Mouse (Mus musculus) liver, adult 2 months (tissue): ENCODE measurements at regions not wholly inside any gene's neighbourhood (a gene's known extent, or its start where the extent isn't known, plus 50 kb on each side); places are given as distances from the start of the nearest gene placed in this dataset.

Source experiments
- DNase-seq: peaks from one replicate; pipeline ENCODE4 v3.0.0-alpha.2; 2011; ENCODE audit warnings: low read depth, low spot score; ENCODE audit errors: extremely low read depth
- H3K27ac ChIP-seq: fragments of 200-500 bp; replicated peaks from 2 replicates; pipeline ENCODE4 v1.5.1; 2012; ENCODE audit warnings: low read depth, mild to moderate bottlenecking, control low read depth, inconsistent platforms, low read length; ENCODE audit not compliant: insufficient read depth
- H3K27me3 ChIP-seq: fragments of 200-500 bp; 2 replicates; pipeline ENCODE4 v1.6.1; 2012; ENCODE audit warnings: mild to moderate bottlenecking, moderate library complexity, low read length, inconsistent platforms; ENCODE audit not compliant: control insufficient read depth, insufficient read depth
- H3K36me3 ChIP-seq: fragments of 200-500 bp; 2 replicates; pipeline ENCODE4 v1.6.1; 2012; ENCODE audit warnings: low read length, inconsistent platforms; ENCODE audit not compliant: control insufficient read depth, insufficient read depth
- H3K4me1 ChIP-seq: fragments of 200-500 bp; 2 replicates; pipeline ENCODE4 v1.6.1; 2011; ENCODE audit warnings: low read length; ENCODE audit not compliant: control insufficient read depth, insufficient read depth
- H3K4me3 ChIP-seq: fragments of 200-500 bp; 2 replicates; pipeline ENCODE4 v1.5.1; 2011; ENCODE audit warnings: low read depth, mild to moderate bottlenecking, control low read depth, low read length, moderate library complexity; ENCODE audit not compliant: insufficient read depth
- H3K79me2 ChIP-seq: fragments of 200-500 bp; 2 replicates; pipeline ENCODE4 v1.6.1; 2012; ENCODE audit warnings: inconsistent platforms, mild to moderate bottlenecking, low read length, moderate library complexity; ENCODE audit not compliant: control insufficient read depth, insufficient read depth
- H3K9ac ChIP-seq: fragments of 200-500 bp; 2 replicates; pipeline ENCODE4 v1.6.1; 2012; ENCODE audit warnings: low read depth, mild to moderate bottlenecking, control low read depth, inconsistent platforms, low read length
- CTCF ChIP-seq: fragments of 200-500 bp; IDR thresholded peaks from 2 replicates; pipeline ENCODE4 v1.5.1; 2011; ENCODE audit warnings: low read depth, low read length, control low read depth
- POLR2A ChIP-seq: fragments of 200-500 bp; IDR thresholded peaks from 2 replicates; pipeline ENCODE4 v1.6.1; 2011; ENCODE audit warnings: low read length, control low read depth; ENCODE audit not compliant: insufficient read depth; ENCODE audit errors: extremely low read depth
- WGBS: fragments of 180-500 bp; shearing (Covaris S2); methylation state at CpG from one replicate; pipeline ENCODE4 v1.1.7; 2018; 5-methylcytosine and 5-hydroxymethylcytosine counted together

DNA sequence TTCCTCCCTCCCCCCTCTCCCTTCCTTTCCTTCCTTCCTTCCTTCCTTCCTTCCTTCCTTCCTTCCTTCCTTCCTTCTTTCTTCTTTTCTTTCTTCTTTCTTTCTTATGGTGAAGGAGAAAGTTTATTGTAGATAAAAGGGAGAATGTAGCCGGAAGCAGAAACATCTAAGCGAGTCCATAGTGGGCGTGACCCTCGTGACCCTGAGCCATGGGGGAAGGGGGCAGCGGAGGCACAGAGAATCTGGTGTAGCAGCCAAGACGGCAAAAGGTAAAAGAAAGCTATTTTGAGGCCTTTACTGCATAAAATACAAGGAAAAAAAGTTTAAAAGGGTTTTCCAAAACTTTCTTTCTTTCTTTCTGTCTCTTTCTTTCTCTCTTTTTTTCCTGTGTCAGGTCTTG, 93.5 kb upstream of the Fbxo11 start:
- WGBS: 33% methylated on average over 6 of the region's 6 CpGs
- no peaks in the 10 kb centered on the region; the same call in 1 of the 2 replicates for H3K27me3 ChIP-seq
- no peaks in the 10 kb centered on the region for H3K4me1 ChIP-seq
- no peak for DNase-seq
- no peak overlapping the region for H3K27ac ChIP-seq
- no peak overlapping the region for H3K9ac ChIP-seq
- H3K36me3 ChIP-seq: no peaks in the 10 kb centered on the region
- H3K4me3 ChIP-seq: no peak overlapping the region
- no peaks in the 10 kb centered on the region for H3K79me2 ChIP-seq
- no peak for TF ChIP-seq CTCF
- no peak for TF ChIP-seq POLR2A

- TF ChIP-seq POLR2A (no peak), CTCF (no peak)
- H3K4me1 ChIP-seq: no peaks in the 10 kb centered on the region
- no peaks in the 10 kb centered on the region for H3K79me2 ChIP-seq
- no peak overlapping the region for H3K4me3 ChIP-seq
- no peaks in the 10 kb centered on the region for H3K36me3 ChIP-seq
- no peak overlapping the region for H3K9ac ChIP-seq
- no peak overlapping the region for H3K27ac ChIP-seq
- DNase-seq: no peak
- 34% methylated on average over 11 of the region's 11 CpGs for WGBS
- H3K27me3 ChIP-seq: no peaks in the 10 kb centered on the region; the same call in 1 of the 2 replicates
These were observed 94.1 kb upstream of the Fbxo11 start for GRCm38 (mm10) chr17:88159212-88159668.

DNA sequence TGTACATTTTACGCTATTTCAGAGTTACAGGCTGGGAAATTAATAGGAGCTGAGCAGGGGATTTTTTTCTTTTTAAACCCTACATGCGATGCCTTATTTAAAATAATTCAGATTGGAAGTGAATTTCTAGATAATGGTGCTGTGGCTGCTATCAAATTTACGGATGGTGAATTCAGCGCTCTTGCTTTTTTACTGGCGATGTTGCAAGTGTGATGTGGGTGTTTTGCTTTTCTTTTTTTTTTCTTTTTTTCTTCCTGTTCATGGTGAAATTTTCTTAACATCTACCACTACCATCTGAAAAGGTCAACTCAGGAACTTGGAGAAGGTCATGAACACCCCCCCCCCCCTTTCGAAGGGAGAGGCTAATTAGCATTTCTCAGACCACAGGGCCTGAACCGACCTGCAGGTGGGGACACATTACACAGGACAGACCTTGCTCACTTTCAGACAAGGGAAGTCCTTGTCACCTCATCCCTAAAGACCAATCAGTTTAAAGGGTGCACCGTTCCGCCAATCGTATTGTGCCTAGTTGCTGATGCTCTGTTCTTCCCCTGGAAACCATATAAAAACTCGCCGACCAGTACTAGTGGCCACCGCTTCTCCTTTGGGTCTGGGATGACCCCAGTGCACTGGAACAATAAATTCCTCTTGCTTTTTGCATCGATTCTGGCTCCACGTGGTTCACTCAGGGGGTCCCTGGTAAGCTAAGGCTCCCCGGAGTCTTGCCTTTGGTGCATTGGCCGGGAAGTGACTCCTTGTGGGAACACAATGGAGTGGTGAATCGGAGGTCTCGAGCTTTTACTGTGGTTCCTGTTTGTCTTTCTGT, 95.0 kb upstream of the Fbxo11 start:
- Histone ChIP-seq H3K27me3 (no peaks in the 10 kb centered on the region; the same call in 1 of the 2 replicates), H3K4me3 (no peak overlapping the region), H3K4me1 (no peaks in the 10 kb centered on the region), H3K79me2 (no peaks in the 10 kb centered on the region), H3K27ac (no peak overlapping the region), H3K9ac (no peak overlapping the region), H3K36me3 (no peaks in the 10 kb centered on the region)
- 59% methylated on average over 19 of the region's 19 CpGs for WGBS
- no peak for DNase-seq
- no peak for TF ChIP-seq CTCF
- TF ChIP-seq POLR2A: no peak

GRCm38 (mm10) chr17:88160677-88161001, 95.5 kb upstream of the Fbxo11 start:
- no peaks in the 10 kb centered on the region for H3K79me2 ChIP-seq
- no peak overlapping the region for H3K9ac ChIP-seq
- 76% methylated on average over 14 of the region's 14 CpGs for WGBS
- no peak overlapping the region for H3K27ac ChIP-seq
- H3K27me3 ChIP-seq: no peaks in the 10 kb centered on the region; the same call in 1 of the 2 replicates
- no peak overlapping the region for H3K4me3 ChIP-seq
- H3K36me3 ChIP-seq: no peaks in the 10 kb centered on the region
- no peak for DNase-seq
- no peak for TF ChIP-seq POLR2A
- TF ChIP-seq CTCF: no peak
- no peaks in the 10 kb centered on the region for H3K4me1 ChIP-seq

DNA sequence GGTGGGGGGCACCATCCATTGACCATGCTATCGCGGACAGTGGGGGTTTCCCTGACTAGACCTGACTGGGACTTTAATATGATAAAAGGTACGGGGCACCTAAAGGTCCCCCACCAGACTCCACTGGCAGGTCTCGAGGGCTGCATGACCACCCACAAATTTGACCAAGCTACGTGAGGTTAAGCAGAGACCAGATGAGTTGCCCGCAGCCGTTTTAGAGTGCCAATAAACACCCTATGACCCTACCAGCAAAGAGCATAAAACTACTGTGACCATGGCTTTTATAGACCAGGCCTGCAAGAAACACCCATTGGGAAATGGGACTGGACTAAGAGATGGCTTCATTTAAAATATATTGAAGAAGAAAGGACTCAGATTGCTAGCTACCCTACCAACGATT, 96.7 kb upstream of the Fbxo11 start:
- WGBS: 93% methylated on average over 8 of the region's 8 CpGs
- TF ChIP-seq POLR2A: no peak
- no peak for TF ChIP-seq CTCF
- no peak overlapping the region for H3K9ac ChIP-seq

DNA sequence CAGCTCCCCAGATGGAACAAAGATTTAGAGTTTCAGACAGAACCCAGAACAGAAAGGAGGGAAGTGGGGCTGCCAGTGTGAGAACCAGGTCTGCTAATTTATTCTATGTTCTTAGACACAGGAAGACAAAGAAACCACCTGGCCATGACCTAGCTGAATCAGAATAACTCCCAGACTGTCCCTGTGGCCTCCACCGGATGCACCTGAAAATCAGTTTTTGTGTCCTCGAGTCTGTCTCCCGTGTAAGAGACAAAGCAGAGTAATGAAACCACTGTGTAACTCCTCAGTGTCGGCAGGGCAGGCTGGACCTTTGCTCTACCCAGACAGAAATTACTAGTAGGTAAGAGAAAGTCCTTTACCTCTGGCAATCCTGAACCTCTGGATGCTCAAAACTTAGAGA, 99.7 kb upstream of the Fbxo11 start:
- H3K4me3 ChIP-seq: no peak overlapping the region
- 80% methylated on average over 4 of the region's 4 CpGs for WGBS
- no peak for DNase-seq

More for the DNA sequence above, 96.7 kb upstream of the Fbxo11 start:
- no peaks in the 10 kb centered on the region; the same call in 1 of the 2 replicates for H3K27me3 ChIP-seq
- no peaks in the 10 kb centered on the region for H3K4me1 ChIP-seq
- no peak overlapping the region for H3K4me3 ChIP-seq
- DNase-seq: no peak
- H3K36me3 ChIP-seq: no peaks in the 10 kb centered on the region
- no peak overlapping the region for H3K27ac ChIP-seq
- no peaks in the 10 kb centered on the region for H3K79me2 ChIP-seq

More for the DNA sequence above, 99.7 kb upstream of the Fbxo11 start:
- H3K79me2 ChIP-seq: no peaks in the 10 kb centered on the region
- H3K4me1 ChIP-seq: no peaks in the 10 kb centered on the region
- no peaks in the 10 kb centered on the region for H3K36me3 ChIP-seq
- no peak overlapping the region for H3K27ac ChIP-seq
- no peak for TF ChIP-seq CTCF
- no peak for TF ChIP-seq POLR2A
- no peaks in the 10 kb centered on the region for H3K27me3 ChIP-seq
- no peak overlapping the region for H3K9ac ChIP-seq
